Mouse (Mus musculus): Measurements from ENCODE around the gene Hoxb1.

Gene Hoxb1

GRCm38 (mm10) chr11:96349491-96350340 is 15.8 kb upstream of the Hoxb1 start:
- no peak for DNase-seq (ENCODE audit: low spot score in 2 of 2)

GRCm38 (mm10) chr11:96350341-96350624 is 15.3 kb upstream of the Hoxb1 start, which contains the start of gene Hoxb2:
TSS of gene Hoxb2 (plus strand) at chr11:96350525.
- DNase-seq (ENCODE audit: low spot score in 2 of 2) = no peak

- no peak for DNase-seq (ENCODE audit: low spot score in 2 of 2)
These were observed 14.8 kb upstream of the Hoxb1 start for GRCm38 (mm10) chr11:96350791-96351190.

- no peak for DNase-seq (ENCODE audit: low spot score in 2 of 2)
These were observed 14.2 kb upstream of the Hoxb1 start for GRCm38 (mm10) chr11:96351312-96351711.

- no peak for DNase-seq (ENCODE audit: low spot score in 2 of 2)
These were observed 13.7 kb upstream of the Hoxb1 start for GRCm38 (mm10) chr11:96351831-96352230.

GRCm38 (mm10) chr11:96352691-96353521 is 12.6 kb upstream of the Hoxb1 start:
- no peak for DNase-seq (ENCODE audit: low spot score in 2 of 2)

GRCm38 (mm10) chr11:96353522-96353841 is 12.1 kb upstream of the Hoxb1 start:
- DNase-seq (ENCODE audit: low spot score in 2 of 2) = no peak

GRCm38 (mm10) chr11:96353939-96354338 is 11.6 kb upstream of the Hoxb1 start:
- no peak for DNase-seq (ENCODE audit: low spot score in 2 of 2)

- no peak for DNase-seq (ENCODE audit: low spot score in 2 of 2)
These were observed 11.2 kb upstream of the Hoxb1 start for GRCm38 (mm10) chr11:96354376-96354775.

- DNase-seq (ENCODE audit: low spot score in 2 of 2) = no peak
These were observed 10.7 kb upstream of the Hoxb1 start for GRCm38 (mm10) chr11:96354801-96355311.

- DNase-seq (ENCODE audit: low spot score in 2 of 2) = no peak
These were observed 1.7 kb upstream of the Hoxb1 start for GRCm38 (mm10) chr11:96363807-96364206.

- no peak for DNase-seq (ENCODE audit: low spot score in 2 of 2)
These were observed 815 bp downstream of the Hoxb1 start for GRCm38 (mm10) chr11:96366092-96367041.

GRCm38 (mm10) chr11:96367141-96367540 is 1.6 kb downstream of the Hoxb1 start:
- no peak for DNase-seq (ENCODE audit: low spot score in 2 of 2)

- no peak for DNase-seq (ENCODE audit: low spot score in 2 of 2)
These were observed 3.1 kb downstream of the Hoxb1 start for GRCm38 (mm10) chr11:96368686-96369085.

GRCm38 (mm10) chr11:96369140-96369539 is 3.6 kb downstream of the Hoxb1 start:
- DNase-seq (ENCODE audit: low spot score in 2 of 2) = no peak

- no peak for DNase-seq (ENCODE audit: low spot score in 2 of 2)
These were observed 6.2 kb downstream of the Hoxb1 start for GRCm38 (mm10) chr11:96371726-96372125.

GRCm38 (mm10) chr11:96372519-96372918 is 7.0 kb downstream of the Hoxb1 start:
- no peak for DNase-seq (ENCODE audit: low spot score in 2 of 2)

- DNase-seq (ENCODE audit: low spot score in 2 of 2) = no peak
These were observed 9.3 kb downstream of the Hoxb1 start for GRCm38 (mm10) chr11:96374810-96375209.

GRCm38 (mm10) chr11:96383381-96383780 is 17.8 kb downstream of the Hoxb1 start:
- DNase-seq (ENCODE audit: low spot score in 2 of 2) = no peak

- no peak for DNase-seq (ENCODE audit: low spot score in 2 of 2)
These were observed 22.1 kb downstream of the Hoxb1 start for GRCm38 (mm10) chr11:96387635-96388034.

- no peak for DNase-seq (ENCODE audit: low spot score in 2 of 2)
These were observed 31.4 kb downstream of the Hoxb1 start for GRCm38 (mm10) chr11:96396772-96397626.

All from spleen, postnatal 4 days (tissue).